Mouse (Mus musculus): Measurements from ENCODE around the gene Rbak. TPM values are rescaled to one million over a fixed set of nuclear protein-coding genes. Genes with fewer than 3 reads are reported as not detected.
"Not testable (repeated sequence)": the region's sequence is repeated elsewhere in the genome, so short reads cannot be mapped to it uniquely, and the experiment has no call there.

Rbak gene
- 1 to 10 TPM; 4.4 to 5.3 TPM for total RNA-seq (2021)

DNA sequence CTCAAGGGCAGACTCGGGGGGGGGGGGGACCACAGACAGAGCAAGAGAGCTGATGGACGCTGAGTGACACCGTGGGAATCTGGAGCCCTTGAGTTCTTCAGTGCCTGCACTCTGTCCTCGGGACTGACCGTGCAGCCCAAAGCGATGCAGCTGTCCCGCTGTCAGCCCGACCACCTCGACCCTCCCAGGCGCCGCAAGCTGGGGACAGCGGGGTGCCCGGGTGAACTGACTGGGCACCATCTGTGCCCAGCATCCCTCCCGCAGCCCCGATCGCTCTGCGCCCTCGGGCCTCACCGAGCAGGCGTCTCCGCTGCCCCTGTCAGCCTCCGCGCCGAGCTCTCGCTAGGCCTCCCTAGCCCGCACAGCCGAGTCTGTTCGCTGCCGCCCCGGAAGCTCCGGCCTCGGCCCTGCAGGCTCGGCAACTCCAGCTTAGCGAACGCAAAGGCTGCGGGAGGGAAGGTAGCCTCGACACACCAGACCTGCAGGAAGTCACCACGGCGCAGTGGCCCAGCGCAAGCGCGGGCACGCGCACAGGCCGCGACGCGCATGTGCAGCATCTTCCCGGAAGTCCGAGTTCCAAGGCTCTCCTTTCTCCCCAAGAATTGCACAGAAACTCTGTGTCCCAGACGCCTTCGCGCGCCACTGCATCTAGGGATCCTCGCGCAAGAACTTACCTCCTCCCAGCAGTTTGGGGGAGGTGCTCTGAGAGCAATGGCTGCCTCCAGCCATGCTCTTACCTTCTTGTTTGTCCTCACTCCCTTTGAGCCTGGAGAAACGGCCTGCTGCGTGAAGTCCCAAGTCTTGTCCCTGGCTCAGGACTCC is at the start of gene Rbak, which contains the start of gene Spdye4b:
TSS of gene Rbak (minus strand) at position 521 of the 822 bp plus-strand sequence.
TSS of gene Spdye4b (plus strand) at position 763 of the 822 bp plus-strand sequence.
- DNase-seq: peak; percentile 88 to 91
- intact Hi-C loops (cut with DNase I): loop anchor here (1.0 to 5.0 kb wide), 3 partner anchors 55 to 222 kb away; partner anchors contain the start of genes Kdelr2, Rnf216 and Zfp12

DNA sequence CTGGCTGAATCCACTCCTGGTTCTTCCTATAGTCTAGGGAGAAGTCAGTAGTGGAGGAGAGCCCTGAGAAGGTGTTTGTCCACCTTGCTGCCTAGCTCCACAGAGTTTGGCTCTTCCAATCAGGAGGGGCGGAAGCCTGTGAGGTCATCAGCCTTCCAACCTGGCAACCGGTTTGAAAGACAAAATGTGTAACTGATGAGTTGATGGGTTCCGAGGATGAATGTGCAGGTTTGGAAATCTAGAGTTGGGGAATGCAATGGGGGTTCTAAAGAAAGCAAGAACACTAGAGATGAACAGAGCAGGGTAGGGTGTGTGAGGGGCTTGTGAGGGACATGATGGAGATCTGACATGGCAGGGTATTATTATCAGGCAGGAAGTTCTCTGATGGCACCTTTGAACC is 46.2 kb upstream of the Rbak start, which contains the start of gene Spdye4a:
TSS of gene Spdye4a (minus strand) at position 101 of the 400 bp plus-strand sequence.
- intact Hi-C loops (cut with DNase I): no loop called here
- no peak for DNase-seq

DNA sequence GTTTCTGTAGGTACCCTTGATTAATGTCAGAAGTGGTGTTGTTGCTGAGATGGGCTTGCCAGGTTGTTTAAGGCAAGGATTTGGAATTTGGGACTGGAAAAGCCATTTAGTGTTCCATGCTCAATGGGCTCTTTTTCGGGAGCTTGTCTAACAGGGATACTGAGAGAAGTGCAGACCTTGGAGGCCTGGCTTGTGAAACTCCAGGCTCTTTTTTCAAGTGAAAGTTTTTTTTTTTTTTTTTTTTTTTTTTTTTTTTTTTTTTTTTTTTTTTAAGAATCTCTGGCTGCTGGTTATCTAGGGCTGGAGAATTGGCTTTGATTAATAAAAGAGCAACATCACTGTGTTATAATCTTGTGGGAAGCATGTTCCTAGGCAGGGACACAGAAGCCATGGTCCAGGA is 41.7 kb upstream of the Rbak start:
- no peak for DNase-seq
- intact Hi-C loops (cut with DNase I): no loop called here

DNA sequence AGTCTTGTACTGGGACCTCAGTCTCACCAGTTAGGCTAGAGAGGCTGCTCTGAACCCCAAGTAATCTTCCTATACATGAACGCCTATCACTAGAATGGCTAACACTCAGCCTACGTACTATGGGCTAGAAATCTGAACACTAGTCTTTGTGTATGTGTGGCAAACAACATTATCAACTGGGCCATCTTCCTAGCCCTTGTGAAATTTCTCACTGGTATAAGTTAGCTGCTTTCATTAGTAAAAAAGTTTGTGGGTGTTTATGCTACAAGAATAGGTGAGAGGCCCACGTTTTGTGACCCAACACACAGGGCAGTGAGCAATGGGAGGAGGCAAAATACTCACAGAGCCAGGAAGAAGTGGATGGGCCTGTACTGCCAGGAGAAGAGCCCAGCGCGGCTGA is 40.4 kb upstream of the Rbak start:
- intact Hi-C loops (cut with DNase I): no loop called here

DNA sequence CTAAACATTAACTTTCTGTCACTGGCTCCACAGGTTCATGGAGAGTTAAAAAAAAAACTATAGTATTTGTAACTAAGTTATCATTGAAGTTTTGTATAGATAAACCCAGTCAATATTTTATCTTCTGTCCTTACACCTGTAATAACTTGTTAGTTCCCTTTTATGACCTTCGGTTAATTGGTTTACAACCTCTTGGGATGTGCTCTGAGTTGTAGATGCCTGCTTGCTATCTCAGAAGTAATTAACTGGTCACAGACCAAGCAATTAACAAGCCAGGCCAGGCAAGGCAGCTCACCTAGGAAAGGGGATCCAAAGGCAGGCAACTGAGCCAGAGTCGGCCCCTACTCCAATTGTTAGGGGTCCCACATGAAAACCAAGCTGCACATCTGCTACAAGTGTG is 33.3 kb upstream of the Rbak start:
- intact Hi-C loops (cut with DNase I): no loop called here
- DNase-seq: no peak

More for the DNA sequence above, 40.4 kb upstream of the Rbak start:
- no peak for DNase-seq

DNA sequence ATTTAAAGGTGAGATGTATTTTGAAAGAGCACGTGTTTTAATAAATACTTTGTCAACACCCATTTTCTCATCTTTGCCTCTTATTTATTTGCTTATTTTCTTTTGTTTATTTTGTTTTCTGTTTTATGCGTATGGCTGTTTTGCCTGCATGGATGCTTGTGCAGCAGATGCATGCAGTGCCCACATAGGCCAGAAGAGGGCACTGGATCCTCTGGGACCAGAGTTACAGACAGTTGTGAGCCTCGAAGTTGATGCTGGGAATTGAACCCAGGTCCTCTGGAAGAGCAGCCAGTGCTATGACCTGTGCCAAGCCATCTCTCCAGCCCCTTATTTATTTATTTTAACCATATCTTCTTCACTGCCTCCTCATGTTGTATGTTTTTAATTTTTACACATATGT is 24.4 kb upstream of the Rbak start:
- intact Hi-C loops (cut with DNase I): no loop called here
- peak in 1 of 2 experiments; percentile 6 for DNase-seq

DNA sequence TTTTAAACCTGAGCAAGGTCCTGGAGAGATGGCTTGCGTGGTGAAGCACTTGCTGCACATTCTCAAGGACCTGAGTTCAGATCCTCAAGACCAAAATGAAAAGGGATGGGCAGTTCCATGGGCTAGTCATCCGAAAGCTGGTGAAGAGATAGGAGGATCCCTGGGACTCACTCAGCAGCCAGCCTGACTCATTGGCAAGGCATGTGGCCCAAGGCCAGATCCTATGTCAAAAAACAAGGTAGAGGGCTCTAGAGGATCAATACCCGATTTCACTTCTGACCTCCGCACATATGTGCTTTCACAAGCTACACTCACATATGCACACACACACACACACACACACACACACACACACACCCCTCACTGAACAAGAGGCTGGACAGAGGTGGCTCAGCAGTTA is 15.9 kb upstream of the Rbak start:
- DNase-seq: no peak
- intact Hi-C loops (cut with DNase I): no loop called here

DNA sequence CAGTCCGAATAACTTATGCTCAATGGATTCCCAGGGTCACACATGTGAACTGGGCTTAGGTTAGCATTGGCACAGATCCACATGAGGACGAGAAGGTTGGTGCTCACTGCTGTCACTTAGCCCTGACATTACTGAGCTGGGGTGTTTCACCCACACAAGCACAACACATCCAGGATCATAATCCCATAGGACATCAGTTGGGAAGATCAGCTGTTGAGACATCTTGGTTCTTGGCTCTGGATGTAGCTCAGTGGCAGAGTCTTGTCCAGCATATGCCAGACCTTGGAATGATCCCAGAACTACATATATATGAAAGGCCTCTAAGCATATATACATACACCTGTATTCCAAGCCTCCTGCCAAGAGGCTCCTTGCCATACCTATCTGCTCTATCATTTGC is 14.6 kb upstream of the Rbak start:
- intact Hi-C loops (cut with DNase I): loop anchor here (1.0 kb wide), 1 partner anchor 30 kb away; no protein-coding TSS in a partner anchor
- no peak for DNase-seq

DNA sequence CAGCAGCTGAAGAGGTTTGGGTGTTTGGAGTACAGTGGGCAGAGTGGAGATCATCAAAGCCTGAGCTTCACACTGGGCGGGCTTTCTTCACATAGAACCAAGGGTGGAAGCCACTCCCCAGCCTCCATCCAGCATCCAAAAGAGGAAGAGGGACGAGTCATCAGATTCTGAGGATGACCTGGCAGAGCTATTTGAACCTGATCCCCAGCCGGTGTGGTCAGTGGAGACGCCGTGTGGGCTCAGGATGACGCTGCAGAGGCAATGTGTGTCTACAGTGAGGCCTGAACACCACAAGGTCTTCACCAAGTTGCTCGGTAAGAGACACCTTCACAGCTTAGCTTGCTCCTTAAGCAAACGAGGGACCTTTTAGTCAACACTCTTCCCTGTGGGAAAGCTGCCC is 14.2 kb upstream of the Rbak start:
- intact Hi-C loops (cut with DNase I): loop anchor here (1.0 kb wide), 1 partner anchor 31 kb away; no protein-coding TSS in a partner anchor
- DNase-seq: not testable (repeated sequence)

DNA sequence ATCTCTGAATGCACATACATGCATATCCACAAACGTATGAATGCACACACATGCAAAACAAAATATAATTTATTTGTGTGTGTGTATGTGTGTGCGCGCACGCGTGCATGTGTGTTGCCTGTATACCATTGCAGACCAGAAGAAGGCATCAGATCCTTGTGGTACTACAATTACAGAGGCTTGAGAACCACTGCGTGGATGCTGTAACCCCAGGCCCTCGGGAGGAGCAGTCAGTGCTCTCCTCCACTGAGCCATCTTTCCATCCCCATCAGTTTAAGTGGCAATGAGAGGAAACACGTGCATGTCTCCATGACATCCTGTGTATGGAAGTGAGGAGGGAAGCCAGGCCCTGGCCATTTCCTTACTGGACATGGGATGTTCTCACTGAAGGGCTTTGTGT is 12.2 kb upstream of the Rbak start:
- DNase-seq: no peak
- intact Hi-C loops (cut with DNase I): no loop called here

DNA sequence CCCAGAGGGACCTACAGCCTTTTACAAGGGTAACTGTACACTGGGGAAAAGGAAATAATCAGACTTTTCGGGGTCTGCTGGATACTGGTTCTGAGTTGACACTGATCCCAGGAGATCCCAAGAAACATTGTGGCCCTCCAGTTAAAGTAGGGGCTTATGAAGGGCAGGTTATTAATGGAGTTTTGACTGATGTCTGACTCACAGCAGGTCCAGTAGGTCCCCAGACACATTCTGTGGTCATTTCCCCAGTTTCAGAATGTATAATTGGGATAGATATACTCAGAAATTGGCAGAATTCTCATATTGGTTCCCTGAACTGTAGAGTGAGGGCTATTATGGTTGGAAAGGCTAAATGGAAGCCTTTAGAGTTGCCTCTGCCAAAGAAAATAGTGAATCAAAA is 7.4 kb upstream of the Rbak start:
- DNase-seq; intact Hi-C loops (cut with DNase I): not testable (repeated sequence)

DNA sequence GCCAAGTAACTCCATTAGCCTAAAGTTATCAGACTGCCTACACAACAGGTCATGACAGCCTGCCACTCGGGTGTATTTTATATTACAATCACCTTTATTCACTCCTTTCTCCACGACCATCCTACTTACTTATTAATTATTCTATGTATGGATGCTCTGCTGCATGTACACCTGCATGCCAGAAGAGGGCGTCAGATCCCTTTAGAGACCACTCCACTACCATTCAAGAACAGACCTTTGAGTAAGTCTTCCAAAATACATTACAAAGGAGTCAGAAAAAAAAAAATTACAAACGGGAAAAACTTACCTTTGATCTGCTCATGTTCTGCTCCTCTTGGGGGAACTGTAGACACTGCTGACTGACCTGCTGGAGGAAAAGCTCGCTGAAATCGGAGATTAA is 1.4 kb downstream of the Rbak start:
- intact Hi-C loops (cut with DNase I): loop anchor here (5.0 kb wide), 1 partner anchor 123 kb away; no protein-coding TSS in a partner anchor

DNA sequence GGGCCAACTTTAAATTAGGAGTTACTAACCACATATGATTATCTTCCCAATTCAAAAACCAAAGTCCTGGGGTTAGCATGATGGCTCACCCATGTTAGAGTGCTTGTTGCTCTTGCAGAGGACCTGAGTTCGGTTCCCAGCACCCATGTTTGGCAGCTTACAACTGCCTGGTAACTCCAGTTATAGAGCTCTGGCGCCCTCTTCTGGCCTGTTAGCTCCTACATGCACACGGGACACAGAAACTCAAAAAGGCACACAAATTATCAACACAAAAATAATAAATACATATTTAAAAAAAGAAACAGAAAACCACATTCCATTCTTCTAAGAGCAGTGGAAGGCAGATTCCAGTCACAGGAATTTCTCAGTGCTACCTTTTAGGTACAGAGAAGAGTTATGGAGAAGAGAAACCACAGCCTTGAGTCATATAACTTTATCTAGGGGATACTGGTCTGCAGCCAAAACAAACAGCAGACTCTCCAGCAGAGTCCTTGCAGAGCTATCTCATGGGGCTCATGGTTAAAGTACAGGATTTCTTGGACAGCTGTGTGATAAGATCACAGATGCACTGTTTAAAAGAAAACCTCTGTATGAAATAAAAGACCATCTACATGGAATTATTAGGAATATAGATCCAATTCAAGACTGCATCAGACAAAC is 2.9 kb downstream of the Rbak start:
- no peak for DNase-seq
- intact Hi-C loops (cut with DNase I): loop anchor here (5.0 kb wide), 1 partner anchor 125 kb away; no protein-coding TSS in a partner anchor

More for the DNA sequence above, 1.4 kb downstream of the Rbak start:
- DNase-seq: no peak

DNA sequence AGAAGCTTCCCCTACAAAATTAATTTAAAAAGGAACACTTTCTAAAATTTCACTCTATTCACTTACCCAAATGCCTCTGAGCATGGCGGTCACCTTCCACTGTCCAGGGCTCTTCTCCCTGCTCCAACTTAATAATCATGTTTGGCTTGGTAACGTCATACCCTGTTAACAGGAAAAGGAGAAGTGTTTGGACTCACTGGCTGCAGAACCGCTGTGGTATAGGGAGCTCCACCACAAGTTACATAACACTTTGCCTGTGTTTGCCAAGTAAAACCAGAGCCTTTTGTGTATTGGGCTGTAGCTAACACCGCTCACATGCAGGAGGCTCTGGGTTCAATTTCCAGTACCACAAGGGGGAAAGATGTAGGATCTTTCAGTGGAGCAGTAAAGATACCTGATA is 4.6 kb downstream of the Rbak start:
- DNase-seq: no peak
- intact Hi-C loops (cut with DNase I): loop anchor here (5.0 kb wide), 1 partner anchor 126 kb away; no protein-coding TSS in a partner anchor

DNA sequence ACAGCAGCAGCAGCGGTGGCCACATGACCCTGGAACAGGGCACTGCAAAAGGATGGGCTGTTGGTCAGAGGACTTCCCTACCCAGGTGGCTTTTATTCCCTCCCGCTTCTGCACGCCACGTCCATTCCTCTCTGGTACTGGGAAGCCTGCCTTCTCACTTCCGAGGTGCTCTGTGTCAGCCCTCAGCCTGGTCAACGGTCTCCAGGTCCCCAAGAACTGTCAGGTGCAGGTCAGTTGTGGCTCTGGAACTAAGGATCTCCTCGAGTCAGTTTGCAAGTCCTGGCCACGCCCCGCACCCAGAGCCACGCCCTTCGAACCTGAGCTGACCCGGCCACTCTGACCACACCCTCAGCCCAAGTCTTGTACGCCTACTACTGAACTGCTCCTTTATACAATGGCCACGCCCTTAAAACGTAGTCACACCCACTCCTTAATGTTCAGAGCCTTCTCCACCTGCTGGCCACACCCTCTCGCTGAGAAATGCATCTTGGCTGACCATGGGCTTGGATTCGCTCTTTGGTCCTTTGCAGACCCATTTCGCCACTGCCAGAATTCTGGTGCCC is 15.0 kb downstream of the Rbak start:
- DNase-seq: no peak
- intact Hi-C loops (cut with DNase I): no loop called here

DNA sequence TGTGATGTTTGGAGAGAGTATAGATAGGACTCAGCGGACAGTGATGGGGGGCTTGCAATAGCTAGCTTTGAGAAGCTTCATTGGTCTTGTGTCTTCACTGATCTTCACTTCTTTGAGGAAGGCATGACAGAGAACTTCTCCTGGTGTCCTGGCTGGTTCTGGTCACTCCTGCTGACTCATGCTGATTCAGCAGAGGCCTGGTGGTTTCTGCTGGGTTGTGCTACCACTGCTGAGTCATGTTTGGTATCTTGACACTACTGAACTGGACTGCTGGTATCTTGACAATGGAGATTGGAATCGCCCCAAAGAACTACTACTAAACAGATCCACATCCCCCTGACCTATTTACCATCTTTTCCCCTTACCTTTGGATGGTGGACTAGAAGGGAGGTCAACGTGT is 25.0 kb downstream of the Rbak start:
- no peak for DNase-seq
- intact Hi-C loops (cut with DNase I): no loop called here

DNA sequence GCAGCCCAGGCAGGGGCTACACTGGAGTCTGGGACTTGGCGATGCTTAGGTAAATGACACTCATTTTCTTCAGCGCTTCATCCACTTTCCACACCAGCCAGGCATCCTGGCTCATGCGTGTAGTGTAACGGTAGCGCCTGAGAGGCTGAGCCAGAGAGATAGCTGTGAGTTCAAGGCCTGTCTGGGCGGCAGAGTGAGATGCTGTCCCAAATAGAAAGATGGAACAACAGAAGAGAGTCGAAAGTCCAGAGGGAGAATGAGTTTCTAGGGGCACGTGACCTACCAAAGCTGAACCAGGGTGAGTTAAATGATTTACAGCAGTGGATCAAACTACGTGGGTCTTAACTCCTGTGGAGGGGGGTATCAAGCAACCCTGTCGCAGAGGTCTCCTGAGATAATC is 26.8 kb downstream of the Rbak start:
- intact Hi-C loops (cut with DNase I): no loop called here
- DNase-seq: no peak

DNA sequence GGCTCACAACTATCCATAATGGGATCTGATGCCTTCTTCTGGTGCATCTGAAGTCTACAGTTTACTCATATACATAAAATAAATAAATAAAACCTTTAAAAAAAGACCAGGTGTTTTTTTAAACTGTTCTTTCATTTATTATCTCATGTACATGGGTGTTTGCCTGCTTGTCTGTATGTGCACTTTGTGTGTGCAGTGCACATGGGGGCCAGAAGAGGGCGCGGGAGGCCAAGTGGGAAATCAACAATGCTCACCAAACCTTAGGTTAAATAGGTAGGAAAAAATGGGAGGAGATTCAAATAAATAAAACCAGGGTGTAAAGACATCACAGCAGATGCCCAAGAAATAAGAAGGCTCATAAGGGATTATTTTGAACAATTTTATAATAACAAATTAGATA is 30.5 kb downstream of the Rbak start:
- DNase-seq: no peak
- intact Hi-C loops (cut with DNase I): no loop called here

DNA sequence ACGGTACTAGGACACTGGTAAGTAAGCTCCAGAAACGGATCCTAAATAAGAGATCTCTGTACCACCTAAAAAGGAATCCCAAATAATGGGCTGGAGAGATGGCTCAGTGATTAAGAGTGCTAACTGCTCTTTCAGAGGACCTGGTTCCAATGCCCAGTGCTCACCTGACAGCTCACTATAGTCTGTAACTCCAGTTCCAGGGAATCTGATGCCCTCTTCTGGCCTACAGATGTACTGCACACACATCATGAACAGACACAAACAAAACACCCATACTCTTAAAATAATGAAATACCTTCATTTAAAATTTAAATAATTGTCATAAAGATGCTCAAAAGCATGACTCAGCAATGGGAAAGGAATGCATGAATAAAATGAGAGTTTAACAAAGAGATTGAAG is 31.0 kb downstream of the Rbak start:
- intact Hi-C loops (cut with DNase I): no loop called here

DNA sequence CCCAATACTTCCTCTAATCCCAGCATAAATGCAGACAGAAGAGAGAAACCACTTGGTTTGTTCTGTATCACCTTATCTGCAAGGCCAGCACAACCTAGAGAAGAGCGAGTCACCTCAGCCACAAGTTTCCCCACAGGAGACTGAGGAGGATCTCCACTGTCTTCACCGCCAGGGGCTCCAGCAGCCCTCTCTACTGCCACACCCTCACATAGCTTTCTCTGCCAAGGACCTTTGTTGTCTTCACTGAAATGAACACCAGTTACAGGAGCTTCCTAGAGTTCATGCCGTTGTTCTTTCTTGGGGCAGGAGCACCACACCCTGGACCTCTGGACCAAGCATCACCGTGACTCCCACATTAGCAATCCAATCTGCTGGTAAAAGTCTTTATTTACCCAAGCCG is 31.9 kb downstream of the Rbak start:
- intact Hi-C loops (cut with DNase I): no loop called here
- DNase-seq: no peak

More for the DNA sequence above, 31.0 kb downstream of the Rbak start:
- DNase-seq: no peak

DNA sequence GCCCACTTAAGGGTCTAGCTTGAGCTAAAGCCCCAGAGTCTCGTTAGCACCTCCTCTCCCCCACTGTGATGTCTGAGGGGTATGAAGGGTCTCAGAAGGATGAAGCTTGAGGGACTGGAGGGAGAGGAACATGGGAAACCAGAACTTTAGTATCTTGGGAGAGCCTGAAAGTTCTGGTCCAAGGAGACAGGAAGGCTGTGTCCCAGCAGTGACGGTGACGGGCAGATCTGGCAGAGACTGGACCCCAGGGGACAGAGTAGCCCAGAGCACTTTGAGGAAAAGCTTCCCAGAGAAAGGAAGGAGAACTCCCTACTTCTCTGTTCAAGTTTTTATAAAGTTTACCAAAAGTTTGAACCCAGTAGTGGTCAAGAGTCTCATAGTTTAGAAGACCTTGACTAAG is 33.1 kb downstream of the Rbak start, which contains the start of gene Olfr718-ps1:
TSS of gene Olfr718-ps1 (minus strand) at position 101 of the 400 bp plus-strand sequence.
- DNase-seq: no peak
- intact Hi-C loops (cut with DNase I): no loop called here
